Mouse (Mus musculus) limb, embryonic 11.5 days (tissue): ENCODE measurements around the gene Atp5g2. TPM values are rescaled to one million over a fixed set of nuclear protein-coding genes. Genes with fewer than 3 reads are reported as not detected.
A peak's percentile ranks its signal among the peaks of the same experiment; 100 is the strongest.
"Not testable (repeated sequence)": the region's sequence is repeated elsewhere in the genome, so short reads cannot be mapped to it uniquely, and the experiment has no call there.

Experiments used
- ATAC-seq: fragments of 200-750 bp; cut with Nextera tagmentation; 2 replicates; pipeline ENCODE4 v1.8.0; 2017; ENCODE audit warnings: low read depth; ENCODE audit not compliant: insufficient number of reproducible peaks, low FRiP score, low TSS enrichment
- DNase-seq: peaks from one replicate; pipeline ENCODE4 v3.0.0-alpha.2; 2015; ENCODE audit warnings: low spot score
- H3K27ac ChIP-seq: fragments of 300-500 bp; sonication (generic); replicated peaks from 2 replicates; pipeline ENCODE4 v1.5.1; 2014; ENCODE audit warnings: low read depth, mild to moderate bottlenecking, low read length
- H3K27me3 ChIP-seq: fragments of 300-500 bp; sonication (generic); 2 replicates; pipeline ENCODE4 v1.6.1; 2014; ENCODE audit warnings: mild to moderate bottlenecking, low read length, mixed read lengths; ENCODE audit not compliant: control insufficient read depth, insufficient read depth
- H3K36me3 ChIP-seq: fragments of 300-500 bp; sonication (generic); 2 replicates; pipeline ENCODE4 v1.6.1; 2014; ENCODE audit warnings: mild to moderate bottlenecking, low read length, moderate library complexity, mixed read lengths; ENCODE audit not compliant: control insufficient read depth, insufficient read depth
- H3K4me1 ChIP-seq: fragments of 300-500 bp; sonication (generic); 2 replicates; pipeline ENCODE4 v1.6.1; 2014; ENCODE audit warnings: low read length, mixed read lengths; ENCODE audit not compliant: control insufficient read depth, insufficient read depth
- H3K4me2 ChIP-seq: fragments of 300-500 bp; sonication (generic); 2 replicates; pipeline ENCODE4 v1.6.1; 2014; ENCODE audit warnings: low read depth, mild to moderate bottlenecking, moderate library complexity; ENCODE audit not compliant: severe bottlenecking
- H3K4me3 ChIP-seq: fragments of 300-500 bp; sonication (generic); 2 replicates; pipeline ENCODE4 v1.5.1; 2014; ENCODE audit warnings: low read depth, low read length
- H3K9ac ChIP-seq: fragments of 300-500 bp; sonication (generic); 2 replicates; pipeline ENCODE4 v1.6.1; 2014; ENCODE audit warnings: mild to moderate bottlenecking, low read length
- H3K9me3 ChIP-seq: fragments of 300-500 bp; sonication (generic); 2 replicates; pipeline ENCODE4 v1.6.1; 2016; ENCODE audit warnings: low read length; ENCODE audit not compliant: control insufficient read depth
- WGBS: fragments of 180-500 bp; shearing (Covaris S2); extraction: QIAGEN DNeasy Blood & Tissue Kit; methylation state at CpG from one replicate; pipeline ENCODE4 v1.1.7; 2014; 5-methylcytosine and 5-hydroxymethylcytosine counted together
- polyA plus RNA-seq: library from polyadenylated mRNA; unstranded; fragments of >200 nt; fragmentation: Nextera tagmentation; extraction: Ambion mirVana; gene quantifications from 2 replicates; pipeline ENCODE4 v1.2.1, GENCODE M21; 2014

Gene Atp5g2
- polyA plus RNA-seq, 1 experiment from 2014 or later, result 73.3 TPM

DNA sequence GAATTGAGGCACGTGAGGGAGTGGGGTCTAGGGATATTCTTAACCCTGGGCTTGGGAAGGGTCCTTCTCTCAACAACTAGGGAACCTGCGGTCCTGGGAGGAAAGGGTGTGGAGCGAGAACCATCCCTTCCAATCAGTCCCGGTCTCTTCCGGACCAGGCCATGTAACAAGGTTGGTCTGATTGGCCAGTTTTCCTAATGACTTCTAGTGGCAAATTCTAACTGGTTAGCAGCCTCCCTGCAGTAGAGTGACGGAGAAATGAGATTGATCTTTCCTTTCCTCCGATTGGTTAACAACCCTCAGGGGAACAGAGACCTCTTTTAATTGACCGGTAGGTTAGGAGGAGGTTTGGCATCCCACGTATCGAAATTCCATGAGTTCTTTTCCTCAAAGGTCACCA is 1.4 kb upstream of the Atp5g2 start:
- WGBS, result under 1% methylated on average over 10 of the region's 10 CpGs

DNA sequence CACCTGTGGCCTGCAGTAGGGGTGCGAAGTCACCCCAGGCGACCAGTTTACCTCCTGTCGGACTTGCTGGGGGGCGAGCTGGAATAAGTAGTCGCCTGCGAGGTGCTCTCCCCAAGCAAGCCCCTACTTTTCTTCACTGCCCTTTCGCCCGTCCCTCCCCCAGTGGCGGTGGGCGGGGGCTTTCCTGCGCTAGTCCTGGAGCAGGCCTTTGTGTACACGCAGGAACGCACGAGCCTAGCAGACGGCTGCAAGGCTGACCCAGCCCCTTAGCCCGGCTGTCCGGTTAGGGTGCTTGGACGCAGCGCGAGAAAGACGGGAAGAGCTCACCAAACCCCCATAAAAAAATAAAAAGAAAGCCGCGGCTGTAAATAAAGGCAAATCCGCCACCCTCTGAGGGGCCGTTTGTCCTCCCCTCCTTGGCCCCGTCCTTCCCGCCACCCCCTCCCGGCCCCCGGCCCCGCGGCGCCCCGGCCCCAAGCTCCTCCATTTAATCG is 384 bp downstream of the Atp5g2 start:
- H3K9ac ChIP-seq, result peak overlapping the region; percentile 84
- peak overlapping the region; percentile 37 for H3K4me3 ChIP-seq
- H3K27ac ChIP-seq, result peak overlapping the region; percentile 99
- no peaks in the 10 kb centered on the region for H3K9me3 ChIP-seq
- no peaks in the 10 kb centered on the region; the same call in 1 of the 2 replicates for H3K36me3 ChIP-seq
- DNase-seq (peak; percentile 93), ATAC-seq (peak; percentile 84)
- no peaks in the 10 kb centered on the region for H3K4me1 ChIP-seq
- peak overlapping the region; percentile 60 for H3K4me2 ChIP-seq
- WGBS, result under 1% methylated on average over 32 of the region's 34 CpGs
- no peaks in the 10 kb centered on the region for H3K27me3 ChIP-seq

More for the DNA sequence above, 1.4 kb upstream of the Atp5g2 start:
- peak overlapping the region; percentile 65; the same call in 1 of the 2 replicates for H3K27ac ChIP-seq
- H3K4me3 ChIP-seq, result 0 out of 2 replicates have a peak overlapping the region, but pooled peaks have one; percentile 7
- no peaks in the 10 kb centered on the region for H3K9me3 ChIP-seq
- H3K4me2 ChIP-seq, result peak overlapping the region; percentile 60
- no peak overlapping the region for H3K9ac ChIP-seq
- DNase-seq, result peak; percentile 70
- H3K36me3 ChIP-seq, result no peaks in the 10 kb centered on the region; the same call in 1 of the 2 replicates
- no peaks in the 10 kb centered on the region for H3K27me3 ChIP-seq
- no peak for ATAC-seq
- no peaks in the 10 kb centered on the region for H3K4me1 ChIP-seq

DNA sequence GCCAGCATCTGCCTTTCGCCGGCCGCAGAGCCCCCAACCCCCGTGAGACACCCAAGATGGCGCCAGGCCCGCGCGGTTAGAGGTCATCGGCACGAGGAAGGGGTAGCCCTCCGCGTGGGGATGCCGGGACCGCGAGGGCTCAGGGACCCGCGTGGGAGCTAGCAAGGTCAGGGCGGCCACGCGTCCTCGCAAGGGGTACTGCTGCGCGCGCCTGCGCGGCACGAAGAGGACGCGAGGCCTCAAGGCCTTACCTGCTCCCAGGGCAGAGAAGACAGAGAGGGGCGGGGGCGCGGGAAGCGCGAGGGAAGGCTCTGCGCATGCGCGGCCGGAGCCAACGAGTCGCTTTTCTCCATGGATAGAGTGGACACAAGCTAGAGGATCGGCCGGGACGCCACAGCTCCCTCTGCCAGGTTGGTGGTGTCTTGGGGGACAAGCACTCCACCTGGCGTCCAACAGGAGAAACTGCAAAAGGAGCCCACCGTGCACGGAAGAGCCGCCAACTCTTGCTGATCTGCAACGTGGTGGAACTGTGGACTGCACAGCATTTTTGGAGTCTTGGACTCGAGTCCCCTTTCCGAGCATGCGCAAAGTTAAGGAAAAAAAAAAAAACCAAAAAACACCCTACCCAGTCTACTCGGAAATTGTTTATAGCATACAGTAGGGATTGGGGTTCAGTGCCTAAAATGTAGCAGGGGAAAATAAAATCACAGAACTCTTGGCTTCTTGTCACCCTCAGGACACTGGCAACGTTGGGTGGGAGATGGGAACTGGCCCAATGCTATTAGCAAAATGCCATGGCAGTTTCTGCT is 1.2 kb downstream of the Atp5g2 start:
- peak; percentile 100 for DNase-seq
- H3K9ac ChIP-seq, result peak overlapping the region; percentile 96
- no peaks in the 10 kb centered on the region for H3K9me3 ChIP-seq
- H3K4me3 ChIP-seq, result peak overlapping the region; percentile 73
- under 1% methylated on average over 53 of the region's 53 CpGs for WGBS
- peak; percentile 89 for ATAC-seq
- H3K4me1 ChIP-seq, result no peaks in the 10 kb centered on the region
- peak overlapping the region; percentile 73 for H3K4me2 ChIP-seq
- no peaks in the 10 kb centered on the region for H3K27me3 ChIP-seq
- H3K27ac ChIP-seq, result peak overlapping the region; percentile 99
- H3K36me3 ChIP-seq, result no peaks in the 10 kb centered on the region; the same call in 1 of the 2 replicates

DNA sequence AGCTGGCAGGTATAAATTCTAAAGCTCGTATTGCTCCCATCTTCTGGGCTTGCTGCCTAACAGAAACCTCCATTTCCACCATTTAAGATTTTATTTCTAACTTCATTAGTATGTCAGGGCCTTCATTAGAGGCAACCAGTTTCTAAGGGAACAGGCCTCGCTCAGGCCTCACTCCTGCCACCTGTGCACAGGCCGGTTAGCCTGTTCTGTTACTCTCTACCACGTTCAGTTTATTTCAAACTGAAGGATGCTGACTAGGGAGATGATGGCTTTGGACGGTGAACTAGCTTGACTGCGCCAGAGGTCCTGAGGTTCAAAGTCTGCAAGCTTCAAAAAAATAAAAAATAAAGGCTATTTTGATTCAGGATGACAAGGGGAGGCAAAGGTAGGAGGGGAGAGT is 1.9 kb downstream of the Atp5g2 start:
- H3K27ac ChIP-seq, result peak overlapping the region; percentile 90
- peak overlapping the region; percentile 73 for H3K4me2 ChIP-seq
- 14% methylated on average over 6 of the region's 6 CpGs for WGBS
- no peak for ATAC-seq
- no peaks in the 10 kb centered on the region for H3K27me3 ChIP-seq
- no peaks in the 10 kb centered on the region for H3K4me1 ChIP-seq
- DNase-seq, result peak; percentile 49
- peak overlapping the region; percentile 73 for H3K4me3 ChIP-seq
- H3K9ac ChIP-seq, result peak overlapping the region; percentile 96
- H3K9me3 ChIP-seq, result no peaks in the 10 kb centered on the region
- peaks cover 4% of the 10 kb centered on the region for H3K36me3 ChIP-seq

DNA sequence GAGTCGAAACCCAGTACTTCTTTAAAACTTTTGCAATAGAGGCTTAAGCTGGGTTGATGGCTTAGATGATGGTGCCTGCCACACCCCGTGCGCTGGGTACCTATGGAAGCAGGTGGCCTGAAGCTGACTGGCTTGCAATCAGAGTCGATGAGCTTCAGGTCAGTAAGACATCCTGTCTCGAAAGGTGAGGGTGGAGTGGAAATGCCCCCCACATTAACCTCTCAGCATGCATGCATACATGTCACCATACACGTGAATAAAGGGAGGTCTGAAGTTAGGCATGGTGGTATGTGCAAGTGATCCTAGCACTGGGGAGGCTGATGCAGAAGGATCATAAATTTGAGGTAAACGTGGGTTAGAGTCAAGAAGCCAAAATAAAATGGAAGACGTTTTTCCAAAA is 2.6 kb downstream of the Atp5g2 start:
- no peaks in the 10 kb centered on the region for H3K27me3 ChIP-seq
- ATAC-seq, result no peak
- H3K4me2 ChIP-seq, result peak overlapping the region; percentile 73; the same call in 1 of the 2 replicates
- no peak for DNase-seq
- no peak overlapping the region for H3K4me3 ChIP-seq
- 84% methylated on average over 8 of the region's 8 CpGs for WGBS
- peak overlapping the region; percentile 12 for H3K9ac ChIP-seq
- H3K4me1 ChIP-seq, result no peaks in the 10 kb centered on the region
- H3K9me3 ChIP-seq, result no peaks in the 10 kb centered on the region
- H3K36me3 ChIP-seq, result peaks cover 6% of the 10 kb centered on the region
- H3K27ac ChIP-seq, result no peak overlapping the region

DNA sequence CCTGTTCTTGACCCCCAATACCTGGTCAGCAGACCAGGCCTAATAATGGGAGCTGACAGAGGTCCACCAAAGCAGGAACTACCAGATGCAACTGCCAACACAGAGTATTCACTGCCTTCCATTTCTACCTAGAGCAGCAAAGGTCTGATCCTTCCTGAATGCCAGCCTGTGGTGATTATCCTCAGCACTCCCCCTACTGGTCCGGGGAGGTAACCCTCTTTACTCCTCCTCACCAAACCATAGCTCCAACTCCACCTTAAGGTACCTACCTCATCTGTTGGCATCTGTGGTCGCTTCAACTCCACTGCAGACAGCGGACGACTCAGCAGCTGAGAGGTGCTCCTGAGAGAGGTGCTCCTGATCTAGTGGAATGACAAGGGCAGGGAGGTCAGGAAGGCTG is 6.7 kb downstream of the Atp5g2 start:
- Histone ChIP-seq H3K27me3 (no peaks in the 10 kb centered on the region), H3K4me3 (no peak overlapping the region), H3K9ac (no peak overlapping the region), H3K4me1 (no peaks in the 10 kb centered on the region), H3K9me3 (no peaks in the 10 kb centered on the region), H3K36me3 (peaks cover 24% of the 10 kb centered on the region), H3K27ac (no peak overlapping the region), H3K4me2 (no peak overlapping the region)
- 54% methylated on average over 4 of the region's 4 CpGs for WGBS
- DNase-seq (peak; percentile 75), ATAC-seq (no peak)

DNA sequence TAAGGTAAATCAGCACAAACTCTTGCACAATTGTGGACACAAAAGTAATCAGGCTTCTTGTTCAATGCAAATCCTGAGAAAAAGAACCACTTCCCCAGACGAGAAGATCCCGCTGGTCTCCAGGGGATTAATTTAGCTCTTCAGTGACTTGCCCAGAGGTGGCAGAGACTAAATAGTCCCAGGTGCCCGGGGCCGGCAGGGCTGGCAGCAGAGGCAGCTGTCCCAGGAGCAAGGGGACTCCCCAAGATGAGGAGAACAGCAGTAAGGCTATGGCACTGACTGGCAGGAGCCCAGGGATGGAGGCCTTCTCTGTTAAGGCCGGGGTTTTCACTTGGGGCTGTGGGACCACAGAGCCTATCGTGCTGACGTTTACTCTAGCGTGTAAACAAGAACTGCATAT is 8.3 kb downstream of the Atp5g2 start:
- Histone ChIP-seq H3K4me2 (no peak overlapping the region), H3K4me3 (no peak overlapping the region), H3K4me1 (no peaks in the 10 kb centered on the region), H3K27me3 (no peaks in the 10 kb centered on the region), H3K9ac (no peak overlapping the region), H3K9me3 (no peaks in the 10 kb centered on the region), H3K27ac (no peak overlapping the region), H3K36me3 (peaks cover 24% of the 10 kb centered on the region)
- ATAC-seq (no peak), DNase-seq (no peak)
- 89% methylated on average over 8 of the region's 8 CpGs for WGBS

DNA sequence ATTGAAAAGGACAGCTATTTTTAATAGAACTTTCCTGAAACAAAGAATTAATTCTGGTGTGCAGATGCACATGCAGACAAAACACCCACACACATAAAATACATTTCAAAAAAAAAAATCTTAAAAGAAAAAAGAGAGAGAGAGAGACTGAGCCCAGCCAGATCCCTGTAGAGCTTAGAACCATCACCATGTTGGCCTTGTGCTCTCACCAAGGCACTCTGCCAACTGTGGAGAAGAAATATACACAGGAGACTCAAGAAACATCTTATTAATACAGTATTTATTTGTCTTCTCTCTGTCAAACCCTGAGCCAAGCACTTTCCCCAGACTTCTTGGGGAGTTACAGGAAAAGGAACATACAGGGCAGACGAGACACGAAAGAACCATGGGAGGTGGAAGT is 9.6 kb downstream of the Atp5g2 start:
- ATAC-seq, result not testable (repeated sequence)

More for the DNA sequence above, 9.6 kb downstream of the Atp5g2 start:
- not testable (repeated sequence) for H3K27ac ChIP-seq, H3K4me1 ChIP-seq, DNase-seq, H3K9me3 ChIP-seq, H3K9ac ChIP-seq, H3K27me3 ChIP-seq, H3K4me3 ChIP-seq, H3K4me2 ChIP-seq
- H3K36me3 ChIP-seq, result peaks cover 24% of the 10 kb centered on the region
- WGBS, result no CpG with 5 or more reads among the region's 2 CpGs
